Mouse (Mus musculus): ENCODE measurements around the gene Rab36. TPM values are rescaled to one million over a fixed set of nuclear protein-coding genes. Genes with fewer than 3 reads are reported as not detected.

Gene Rab36
- polyA plus RNA-seq, 1 experiment = not detected

DNA sequence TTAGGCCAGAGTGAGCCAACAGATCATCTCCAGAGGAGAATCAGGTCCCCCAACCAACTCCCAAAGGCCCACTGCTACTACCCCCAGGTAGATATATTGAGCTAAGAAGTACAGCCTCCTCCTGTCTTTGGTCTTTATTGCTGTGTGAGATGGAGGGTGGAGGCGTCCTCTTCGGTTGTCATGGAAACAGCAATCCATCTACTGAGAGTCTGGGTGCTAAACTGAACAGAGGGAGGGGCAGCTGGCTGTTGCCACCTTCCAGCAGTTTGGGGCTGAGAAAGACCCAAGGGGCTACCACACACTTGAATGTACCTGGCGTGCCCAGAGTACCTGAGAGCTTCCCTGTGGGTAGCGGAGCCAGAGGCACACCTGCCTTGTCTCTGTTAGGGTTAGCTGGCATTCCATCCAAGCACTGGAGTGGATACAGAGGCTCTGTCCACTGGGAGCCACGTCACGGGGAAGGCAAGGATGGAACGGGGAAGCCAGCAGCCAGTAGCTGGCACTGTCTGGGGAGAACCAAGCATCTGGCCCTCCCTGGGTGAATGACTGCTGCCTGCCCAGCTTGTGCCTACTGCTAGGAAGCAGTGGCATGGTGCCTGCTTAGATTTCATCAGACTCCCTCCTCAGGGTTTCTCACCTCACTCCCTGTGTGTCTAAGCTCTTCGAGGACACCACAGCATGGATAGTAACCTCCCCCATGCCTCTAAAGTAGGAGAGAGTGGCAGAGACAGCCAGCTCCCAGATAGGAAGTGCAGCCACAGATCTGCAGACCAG is 29.8 kb upstream of the Rab36 start:
- H3K4me1 ChIP-seq (ENCODE audit: control insufficient read depth, insufficient read depth, low read length) = peaks cover 32% of the 10 kb centered on the region
- TF ChIP-seq CTCF (IDR thresholded peaks at IDR 0.05; ENCODE audit: insufficient read depth, low read depth, low read length) (no peak), POLR2A (IDR thresholded peaks at IDR 0.05; ENCODE audit: insufficient read depth, low read depth, low read length) (no peak)
- no peak overlapping the region for H3K27ac ChIP-seq (ENCODE audit: insufficient read depth, low read depth, low read length)
- 59% methylated on average over 8 of the region's 8 CpGs for WGBS
- H3K4me3 ChIP-seq (ENCODE audit: insufficient read depth, low read depth, low read length) = no peak overlapping the region

- Histone ChIP-seq H3K27ac (ENCODE audit: insufficient read depth, low read depth, low read length) (no peak overlapping the region), H3K4me3 (ENCODE audit: insufficient read depth, low read depth, low read length) (no peak overlapping the region), H3K4me1 (ENCODE audit: control insufficient read depth, insufficient read depth, low read length) (peaks cover 49% of the 10 kb centered on the region)
- 74% methylated on average over 15 of the region's 15 CpGs for WGBS
- TF ChIP-seq POLR2A (IDR thresholded peaks at IDR 0.05; ENCODE audit: insufficient read depth, low read depth, low read length) (no peak), CTCF (IDR thresholded peaks at IDR 0.05; ENCODE audit: insufficient read depth, low read depth, low read length) (no peak)
These were observed 26.2 kb upstream of the Rab36 start for GRCm38 (mm10) chr10:75010704-75011103.

- Histone ChIP-seq H3K4me3 (ENCODE audit: insufficient read depth, low read depth, low read length) (no peak overlapping the region), H3K27ac (ENCODE audit: insufficient read depth, low read depth, low read length) (no peak overlapping the region), H3K4me1 (ENCODE audit: control insufficient read depth, insufficient read depth, low read length) (peaks cover 36% of the 10 kb centered on the region)
- TF ChIP-seq CTCF (IDR thresholded peaks at IDR 0.05; ENCODE audit: insufficient read depth, low read depth, low read length) = no peak
- TF ChIP-seq POLR2A (IDR thresholded peaks at IDR 0.05; ENCODE audit: insufficient read depth, low read depth, low read length) = no peak
- WGBS = 56% methylated on average over 14 of the region's 14 CpGs
These were observed 21.4 kb upstream of the Rab36 start for GRCm38 (mm10) chr10:75015465-75015864.

DNA sequence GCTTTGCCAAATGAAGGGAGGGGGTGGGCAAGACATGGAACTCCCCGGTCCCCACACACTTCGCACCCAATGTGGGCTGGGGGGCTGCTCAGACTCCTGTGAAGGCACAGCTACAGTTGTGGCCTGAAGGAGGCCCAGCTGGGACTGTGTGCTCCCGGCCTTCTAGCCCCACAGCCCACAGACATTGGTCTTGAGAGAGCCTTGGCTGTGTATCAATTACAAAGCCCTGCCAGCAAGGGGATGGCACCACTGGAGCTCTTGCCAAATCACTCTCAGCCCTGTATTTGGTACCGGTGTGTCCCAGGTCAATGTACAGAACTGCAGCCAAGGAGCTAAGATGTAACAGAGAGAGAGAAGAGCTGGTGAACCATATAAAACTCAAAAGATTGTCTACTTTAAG is 20.4 kb upstream of the Rab36 start:
- TF ChIP-seq POLR2A (IDR thresholded peaks at IDR 0.05; ENCODE audit: insufficient read depth, low read depth, low read length) = no peak
- TF ChIP-seq CTCF (IDR thresholded peaks at IDR 0.05; ENCODE audit: insufficient read depth, low read depth, low read length) = no peak
- Histone ChIP-seq H3K4me3 (ENCODE audit: insufficient read depth, low read depth, low read length) (no peak overlapping the region), H3K27ac (ENCODE audit: insufficient read depth, low read depth, low read length) (no peak overlapping the region), H3K4me1 (ENCODE audit: control insufficient read depth, insufficient read depth, low read length) (peaks cover 34% of the 10 kb centered on the region)
- WGBS = 36% methylated on average over 4 of the region's 4 CpGs

GRCm38 (mm10) chr10:75020271-75020670 is 16.6 kb upstream of the Rab36 start:
- Histone ChIP-seq H3K4me3 (ENCODE audit: insufficient read depth, low read depth, low read length) (no peak overlapping the region), H3K4me1 (ENCODE audit: control insufficient read depth, insufficient read depth, low read length) (peaks cover 17% of the 10 kb centered on the region), H3K27ac (ENCODE audit: insufficient read depth, low read depth, low read length) (no peak overlapping the region)
- TF ChIP-seq POLR2A (IDR thresholded peaks at IDR 0.05; ENCODE audit: insufficient read depth, low read depth, low read length) (no peak), CTCF (IDR thresholded peaks at IDR 0.05; ENCODE audit: insufficient read depth, low read depth, low read length) (no peak)
- WGBS = 94% methylated on average over 2 of the region's 2 CpGs

- TF ChIP-seq CTCF (IDR thresholded peaks at IDR 0.05; ENCODE audit: insufficient read depth, low read depth, low read length) (peak; percentile 72), POLR2A (IDR thresholded peaks at IDR 0.05; ENCODE audit: insufficient read depth, low read depth, low read length) (no peak)
- WGBS = 8% methylated on average over 6 of the region's 6 CpGs
- H3K4me3 ChIP-seq (ENCODE audit: insufficient read depth, low read depth, low read length) = no peak overlapping the region
These were observed 15.7 kb upstream of the Rab36 start for GRCm38 (mm10) chr10:75021138-75021537.

GRCm38 (mm10) chr10:75026491-75026890 is 10.4 kb upstream of the Rab36 start:
- H3K4me3 ChIP-seq (ENCODE audit: insufficient read depth, low read depth, low read length) = no peak overlapping the region
- no peak overlapping the region for H3K27ac ChIP-seq (ENCODE audit: insufficient read depth, low read depth, low read length)
- TF ChIP-seq POLR2A (IDR thresholded peaks at IDR 0.05; ENCODE audit: insufficient read depth, low read depth, low read length) (no peak), CTCF (IDR thresholded peaks at IDR 0.05; ENCODE audit: insufficient read depth, low read depth, low read length) (no peak)
- no peaks in the 10 kb centered on the region for H3K4me1 ChIP-seq (ENCODE audit: control insufficient read depth, insufficient read depth, low read length)
- WGBS = 59% methylated on average over 8 of the region's 8 CpGs

More at GRCm38 (mm10) chr10:75021138-75021537, 15.7 kb upstream of the Rab36 start:
- no peak overlapping the region for H3K27ac ChIP-seq (ENCODE audit: insufficient read depth, low read depth, low read length)
- peaks cover 11% of the 10 kb centered on the region for H3K4me1 ChIP-seq (ENCODE audit: control insufficient read depth, insufficient read depth, low read length)

- TF ChIP-seq CTCF (IDR thresholded peaks at IDR 0.05; ENCODE audit: insufficient read depth, low read depth, low read length) (no peak), POLR2A (IDR thresholded peaks at IDR 0.05; ENCODE audit: insufficient read depth, low read depth, low read length) (no peak)
- peaks cover 6% of the 10 kb centered on the region for H3K4me1 ChIP-seq (ENCODE audit: control insufficient read depth, insufficient read depth, low read length)
- H3K4me3 ChIP-seq (ENCODE audit: insufficient read depth, low read depth, low read length) = no peak overlapping the region
- H3K27ac ChIP-seq (ENCODE audit: insufficient read depth, low read depth, low read length) = no peak overlapping the region
- 92% methylated on average over 8 of the region's 8 CpGs for WGBS
These were observed 8.1 kb upstream of the Rab36 start for GRCm38 (mm10) chr10:75028743-75029142.

- peaks cover 6% of the 10 kb centered on the region for H3K4me1 ChIP-seq (ENCODE audit: control insufficient read depth, insufficient read depth, low read length)
- TF ChIP-seq CTCF (IDR thresholded peaks at IDR 0.05; ENCODE audit: insufficient read depth, low read depth, low read length) = no peak
- no peak for TF ChIP-seq POLR2A (IDR thresholded peaks at IDR 0.05; ENCODE audit: insufficient read depth, low read depth, low read length)
- 96% methylated on average over 3 of the region's 3 CpGs for WGBS
- H3K27ac ChIP-seq (ENCODE audit: insufficient read depth, low read depth, low read length) = no peak overlapping the region
- no peak overlapping the region for H3K4me3 ChIP-seq (ENCODE audit: insufficient read depth, low read depth, low read length)
These were observed 7.2 kb upstream of the Rab36 start for GRCm38 (mm10) chr10:75029677-75030076.
